Mouse (Mus musculus): ENCODE data around the gene Tmc6.

GRCm38 (mm10) chr11:117764319-117764718 lies 17.7 kb downstream of the Tmc6 start:
- no peak for TF ChIP-seq CTCF (IDR thresholded peaks at IDR 0.05; ENCODE audit: borderline replicate concordance, extremely low read depth, insufficient read depth, insufficient read length)
- TF ChIP-seq POLR2A (IDR thresholded peaks at IDR 0.05; ENCODE audit: borderline replicate concordance, extremely low read depth, insufficient read depth, insufficient read length, poor library complexity, severe bottlenecking): no peak

Data from brain, embryonic 14.5 days (tissue).